Mouse (Mus musculus) liver, postnatal 0 days (tissue): ENCODE results near the gene Actr1b. TPM values are rescaled to one million over a fixed set of nuclear protein-coding genes. Genes with fewer than 3 reads are reported as not detected.

Source experiments
- ATAC-seq: fragments of 200-750 bp; cut with Nextera tagmentation; 2 replicates; pipeline ENCODE4 v1.8.0; 2017; ENCODE audit warnings: mild to moderate bottlenecking, moderate library complexity
- DNase-seq: peaks from one replicate; pipeline ENCODE4 v3.0.0-alpha.2; 2016
- H3K27ac ChIP-seq: fragments of 300-500 bp; sonication (generic); 2 replicates; pipeline ENCODE4 v1.5.1; 2014; ENCODE audit warnings: antibody characterized with exemption, moderate library complexity, mild to moderate bottlenecking, low read depth
- H3K27me3 ChIP-seq: fragments of 300-500 bp; sonication (generic); 2 replicates; pipeline ENCODE4 v1.6.1; 2014; ENCODE audit warnings: low read length, control low read depth, mixed read lengths; ENCODE audit not compliant: insufficient read depth
- H3K36me3 ChIP-seq: fragments of 300-500 bp; sonication (generic); replicated peaks from 2 replicates; pipeline ENCODE4 v1.6.1; 2014; ENCODE audit warnings: mild to moderate bottlenecking, control low read depth, low read length, moderate library complexity, mixed read lengths; ENCODE audit not compliant: insufficient read depth
- H3K4me1 ChIP-seq: fragments of 300-500 bp; sonication (generic); 2 replicates; pipeline ENCODE4 v1.6.1; 2014; ENCODE audit warnings: antibody characterized with exemption, mild to moderate bottlenecking, control low read depth; ENCODE audit not compliant: insufficient read depth
- H3K4me2 ChIP-seq: fragments of 300-500 bp; sonication (generic); 2 replicates; pipeline ENCODE4 v1.6.1; 2014; ENCODE audit warnings: low read depth, mild to moderate bottlenecking, low read length, moderate library complexity, mixed read lengths
- H3K4me3 ChIP-seq: fragments of 300-500 bp; sonication (generic); 2 replicates; pipeline ENCODE4 v1.5.1; 2014; ENCODE audit warnings: low read depth, low read length
- H3K9ac ChIP-seq: fragments of 300-500 bp; sonication (generic); replicated peaks from 2 replicates; pipeline ENCODE4 v1.6.1; 2014; ENCODE audit warnings: mild to moderate bottlenecking, moderate library complexity
- H3K9me3 ChIP-seq: fragments of 300-500 bp; sonication (generic); 2 replicates; pipeline ENCODE4 v1.6.1; 2016; ENCODE audit warnings: mild to moderate bottlenecking, control low read depth, low read length, mixed read lengths
- CTCF ChIP-seq: sonication (generic); IDR thresholded peaks from 2 replicates; pipeline ENCODE4 v1.5.1; 2016; ENCODE audit warnings: antibody characterized with exemption, low read depth
- EP300 ChIP-seq: IDR thresholded peaks from 2 replicates; pipeline ENCODE4 v1.6.1; 2016; ENCODE audit warnings: antibody characterized with exemption, low read depth, mild to moderate bottlenecking
- WGBS: fragments of 180-500 bp; shearing (Covaris S2); extraction: QIAGEN DNeasy Blood & Tissue Kit; methylation state at CpG from one replicate; pipeline ENCODE4 v1.1.7; 2014; ENCODE audit not compliant: insufficient replicate concordance; 5-methylcytosine and 5-hydroxymethylcytosine counted together
- polyA plus RNA-seq: library from polyadenylated mRNA; unstranded; fragments of >200 nt; fragmentation: Nextera tagmentation; extraction: Ambion mirVana; gene quantifications from 2 replicates; pipeline ENCODE4 v1.2.1, GENCODE M21; 2015

Actr1b gene
- polyA plus RNA-seq, 1 experiment from 2014 or later, result 21.3 TPM

GRCm38 (mm10) chr1:36708626-36709025 is 5.6 kb downstream of the Actr1b start:
- DNase-seq, result no peak
- Histone ChIP-seq H3K4me2 (peak overlapping the region; percentile 94), H3K9ac (peak overlapping the region; percentile 90), H3K27me3 (no peaks in the 10 kb centered on the region), H3K36me3 (peaks cover 24% of the 10 kb centered on the region), H3K27ac (peak overlapping the region; percentile 86), H3K4me1 (peaks cover 13% of the 10 kb centered on the region), H3K4me3 (peak overlapping the region; percentile 92), H3K9me3 (no peaks in the 10 kb centered on the region)
- TF ChIP-seq CTCF (no peak), EP300 (no peak)
- 0 out of 2 replicates have a peak, but pooled peaks have one; percentile 9 for ATAC-seq
- 68% methylated on average over 1 of the region's 1 CpGs for WGBS

DNA sequence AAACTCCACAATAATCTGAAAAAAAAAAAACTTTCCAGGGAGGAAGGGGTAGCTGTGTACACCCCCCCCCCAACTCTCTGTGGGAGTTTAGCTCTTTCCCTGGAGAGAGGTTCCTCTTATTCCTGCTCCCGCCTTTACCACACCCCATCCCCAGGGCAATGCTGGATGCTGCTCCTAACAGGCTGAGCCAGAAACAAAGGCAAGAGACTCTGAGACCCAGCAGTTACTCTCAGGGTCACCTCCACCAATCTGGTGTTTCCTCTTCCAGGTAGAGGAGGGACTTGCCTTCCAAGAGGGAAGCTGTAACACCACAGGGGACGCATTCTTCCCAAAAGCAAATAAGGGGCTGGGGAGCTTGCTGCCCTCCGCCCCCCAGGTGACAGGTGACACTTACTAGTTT is 6.4 kb downstream of the Actr1b start:
- Histone ChIP-seq H3K4me1 (peaks cover 13% of the 10 kb centered on the region), H3K9me3 (no peaks in the 10 kb centered on the region), H3K9ac (no peak overlapping the region; the same call in 1 of the 2 replicates), H3K4me3 (no peak overlapping the region), H3K36me3 (peaks cover 31% of the 10 kb centered on the region), H3K27ac (no peak overlapping the region), H3K27me3 (no peaks in the 10 kb centered on the region), H3K4me2 (no peak overlapping the region)
- no peak for ATAC-seq
- no peak for TF ChIP-seq CTCF
- no peak for TF ChIP-seq EP300
- DNase-seq, result no peak
- WGBS, result 77% methylated on average over 3 of the region's 3 CpGs

GRCm38 (mm10) chr1:36707166-36707565 is 7.1 kb downstream of the Actr1b start:
- DNase-seq, result no peak
- H3K4me2 ChIP-seq, result no peak overlapping the region
- H3K4me1 ChIP-seq, result peaks cover 13% of the 10 kb centered on the region
- no peak overlapping the region for H3K4me3 ChIP-seq
- no peak for TF ChIP-seq EP300
- no peak for TF ChIP-seq CTCF
- H3K36me3 ChIP-seq, result peaks cover 36% of the 10 kb centered on the region
- H3K27me3 ChIP-seq, result no peaks in the 10 kb centered on the region
- H3K9ac ChIP-seq, result no peak overlapping the region
- no peak for ATAC-seq
- WGBS, result 78% methylated on average over 2 of the region's 2 CpGs
- H3K9me3 ChIP-seq, result no peaks in the 10 kb centered on the region
- no peak overlapping the region for H3K27ac ChIP-seq

DNA sequence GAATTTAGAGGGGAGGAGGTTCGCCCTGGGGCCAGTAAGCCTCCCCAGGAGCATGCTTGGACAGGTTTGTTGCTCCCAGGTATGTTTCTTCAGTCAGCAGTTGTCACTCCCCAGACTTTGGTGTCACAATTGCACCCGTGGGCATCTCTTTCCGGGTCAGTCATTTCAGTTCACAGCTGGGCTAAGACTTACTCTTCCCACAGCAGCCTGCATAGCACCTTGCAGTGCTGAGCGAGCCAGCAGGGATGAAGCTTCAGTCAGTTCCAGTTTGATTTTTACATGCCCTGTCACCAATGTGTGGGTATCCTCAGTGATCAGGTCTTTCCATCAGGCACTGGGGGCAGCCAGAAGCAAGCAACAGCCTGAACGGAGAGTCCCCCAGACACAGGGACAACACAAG is 17.2 kb downstream of the Actr1b start:
- no peak for ATAC-seq
- 76% methylated on average over 5 of the region's 5 CpGs for WGBS

GRCm38 (mm10) chr1:36696411-36696810 is 17.8 kb downstream of the Actr1b start:
- Histone ChIP-seq H3K9me3 (no peaks in the 10 kb centered on the region), H3K9ac (no peak overlapping the region), H3K4me2 (no peak overlapping the region), H3K27me3 (no peaks in the 10 kb centered on the region), H3K4me1 (0 out of 2 replicates have a peak, but pooled peaks cover 8% of the 10 kb centered on the region), H3K27ac (no peak overlapping the region), H3K4me3 (no peak overlapping the region), H3K36me3 (peaks cover 38% of the 10 kb centered on the region)
- no peak for DNase-seq
- TF ChIP-seq EP300 (no peak), CTCF (no peak)
- no peak for ATAC-seq
- WGBS, result 60% methylated on average over 6 of the region's 6 CpGs

More for the DNA sequence above, 17.2 kb downstream of the Actr1b start:
- Histone ChIP-seq H3K27ac (no peak overlapping the region), H3K36me3 (peaks cover 42% of the 10 kb centered on the region), H3K27me3 (no peaks in the 10 kb centered on the region), H3K4me2 (no peak overlapping the region), H3K4me1 (0 out of 2 replicates have a peak, but pooled peaks cover 5% of the 10 kb centered on the region), H3K4me3 (no peak overlapping the region), H3K9ac (no peak overlapping the region), H3K9me3 (no peaks in the 10 kb centered on the region)
- DNase-seq, result no peak
- no peak for TF ChIP-seq CTCF
- no peak for TF ChIP-seq EP300

DNA sequence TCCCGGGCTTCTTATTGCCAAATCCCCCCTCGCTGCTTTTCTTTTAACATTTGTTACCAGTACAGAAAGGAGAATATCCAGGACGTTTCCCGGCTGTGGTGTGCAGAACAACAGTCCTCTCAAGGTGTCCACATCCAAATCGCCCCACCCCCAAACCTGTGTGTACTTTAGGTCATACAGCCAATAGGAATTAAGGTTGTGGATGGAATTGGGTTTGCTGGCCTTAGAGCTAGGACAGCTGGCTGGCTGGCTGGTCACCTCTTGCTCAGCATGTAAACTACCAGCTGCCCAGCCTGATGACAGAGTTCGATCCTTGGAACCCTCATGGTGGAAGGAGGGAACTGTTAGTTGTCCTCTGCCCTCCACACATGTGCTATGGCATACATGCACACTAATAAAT is 19.4 kb downstream of the Actr1b start:
- Histone ChIP-seq H3K4me2 (no peak overlapping the region), H3K27ac (no peak overlapping the region), H3K4me3 (no peak overlapping the region), H3K4me1 (peaks cover 13% of the 10 kb centered on the region), H3K9me3 (no peaks in the 10 kb centered on the region), H3K9ac (no peak overlapping the region), H3K27me3 (no peaks in the 10 kb centered on the region), H3K36me3 (peaks cover 23% of the 10 kb centered on the region)
- TF ChIP-seq EP300 (no peak), CTCF (no peak)
- ATAC-seq (peak; percentile 57), DNase-seq (peak; percentile 55)
- WGBS, result 71% methylated on average over 6 of the region's 6 CpGs
